Mouse (Mus musculus): ENCODE data around the gene Babam1. TPM values are rescaled to one million over a fixed set of nuclear protein-coding genes. Genes with fewer than 3 reads are reported as not detected.
A peak's percentile ranks its signal among the peaks of the same experiment; 100 is the strongest.

Gene Babam1
- 96.0 and 96.1 TPM in 2 replicates for polyA plus RNA-seq (2015; fragmentation: Nextera tagmentation; extraction: Ambion mirVana)

DNA sequence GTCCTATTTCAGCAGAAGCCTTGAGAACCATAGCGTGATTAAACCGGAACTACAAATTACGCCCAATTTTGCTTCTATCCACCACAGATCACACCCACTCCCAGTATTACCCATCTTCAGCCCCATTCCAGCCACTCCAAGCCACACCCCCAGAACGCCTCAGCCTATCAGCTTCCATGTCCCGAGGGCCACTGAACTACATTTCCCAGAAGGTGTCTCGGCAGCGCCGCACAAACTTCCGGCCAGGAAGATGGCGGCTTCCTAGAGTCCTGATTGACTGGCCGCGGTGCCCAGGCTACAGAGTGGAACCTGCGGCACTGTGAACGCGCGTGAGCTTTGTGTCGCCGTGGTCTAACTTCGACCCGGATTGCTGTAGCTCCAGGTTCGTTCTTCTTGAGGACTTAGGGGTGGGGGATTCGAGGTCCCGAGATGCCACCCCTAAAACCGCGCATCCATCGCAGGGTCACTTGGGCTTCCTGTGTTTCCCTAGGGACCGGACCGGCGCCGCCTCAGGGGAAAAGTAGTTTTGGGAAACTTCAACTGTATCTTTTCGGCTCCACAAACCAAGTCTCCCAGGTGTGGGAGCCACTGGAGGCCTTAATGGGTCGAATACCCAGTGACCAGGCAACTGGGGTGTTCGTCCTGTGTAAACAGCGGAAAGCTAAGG is at the start of gene Babam1:
Gene Babam1, plus strand, starts transcription at position 223 of the 667 bp plus-strand sequence.
- Histone ChIP-seq H3K9me3 (replicated peaks) (no peaks in the 10 kb centered on the region), H3K4me2 (peak within 1 kb of the TSS; percentile 92), H3K27me3 (replicated peaks) (no peaks in the 10 kb centered on the region), H3K36me3 (peaks cover 8% of the 10 kb centered on the region), H3K4me3 (replicated peaks) (peak within 1 kb of the TSS; percentile 75), H3K27ac (replicated peaks) (peak within 1 kb of the TSS; percentile 81), H3K9ac (replicated peaks) (peak within 1 kb of the TSS; percentile 52), H3K4me1 (peaks cover 14% of the 10 kb centered on the region)
- under 1% methylated on average over 34 of the region's 34 CpGs for WGBS
- ATAC-seq (ENCODE audit: low FRiP score): peak; percentile 98

DNA sequence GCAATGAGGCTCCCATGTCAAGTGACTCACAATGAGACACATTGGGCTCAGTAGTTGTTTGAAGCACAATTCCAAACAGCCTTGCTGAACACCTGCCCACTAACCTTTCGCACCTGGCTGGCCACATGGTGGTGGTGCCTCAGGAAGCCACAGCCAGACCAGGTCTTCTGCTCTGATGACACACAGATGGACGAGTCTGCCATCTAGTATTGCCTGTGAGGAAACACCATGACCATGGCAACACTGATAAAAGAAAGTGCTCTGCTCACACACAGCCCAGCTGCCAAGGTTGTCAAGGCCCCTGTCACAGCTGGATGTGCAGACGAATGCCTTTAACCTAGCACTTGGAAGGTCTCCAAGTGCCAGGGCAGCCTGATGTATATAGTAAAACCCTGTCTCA is 45.5 kb upstream of the Babam1 start:
- Histone ChIP-seq H3K9ac (replicated peaks) (no peak overlapping the region), H3K4me3 (replicated peaks) (no peak overlapping the region), H3K27me3 (replicated peaks) (no peaks in the 10 kb centered on the region), H3K4me2 (no peak overlapping the region), H3K9me3 (replicated peaks) (no peaks in the 10 kb centered on the region), H3K36me3 (peaks cover 95% of the 10 kb centered on the region), H3K4me1 (no peaks in the 10 kb centered on the region), H3K27ac (replicated peaks) (no peak overlapping the region)
- 73% methylated on average over 3 of the region's 3 CpGs for WGBS
- ATAC-seq (ENCODE audit: low FRiP score): no peak

DNA sequence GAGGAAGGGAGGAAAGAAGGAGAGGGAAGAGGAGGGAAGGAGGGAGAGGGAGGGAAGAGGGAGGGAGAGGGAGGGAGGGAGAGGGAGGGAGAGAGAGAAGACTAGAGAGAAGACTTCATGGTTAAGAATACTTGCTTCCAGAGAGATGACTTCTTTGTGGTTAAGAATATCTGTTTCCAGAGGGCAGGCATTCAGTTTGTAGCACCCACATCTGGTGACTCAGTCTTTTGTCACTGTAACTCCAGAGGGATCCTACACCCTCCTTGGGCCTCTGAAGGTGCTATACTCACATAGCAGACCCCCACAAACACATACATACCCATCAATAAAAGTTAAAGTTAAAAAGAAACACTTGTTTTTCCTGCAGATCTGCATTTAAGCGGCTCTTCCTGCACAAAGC is 45.1 kb upstream of the Babam1 start:
- no peaks in the 10 kb centered on the region for H3K4me1 ChIP-seq
- no peak for ATAC-seq (ENCODE audit: low FRiP score)
- WGBS: 97% methylated on average over 1 of the region's 1 CpGs

DNA sequence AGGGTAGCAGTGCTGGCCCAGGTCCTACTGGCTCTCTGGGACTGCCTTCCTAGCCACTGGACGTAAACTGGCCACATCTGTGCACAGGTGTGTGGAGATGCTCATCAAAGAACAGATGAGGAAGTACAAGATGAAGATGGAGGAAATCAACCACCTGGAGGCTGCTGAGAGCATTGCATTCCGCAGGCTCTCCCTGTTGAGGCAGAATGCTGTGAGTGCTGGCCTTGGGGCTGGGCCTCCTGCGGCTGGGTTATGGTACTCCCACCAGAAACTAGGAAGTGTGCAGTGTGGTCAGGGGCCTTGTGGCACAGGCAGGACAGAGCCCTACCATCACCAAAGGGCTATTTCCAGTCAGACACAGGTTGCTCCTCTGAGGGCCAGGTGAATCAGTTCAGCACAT is 38.6 kb upstream of the Babam1 start:
- H3K9ac ChIP-seq (replicated peaks): no peak overlapping the region
- 97% methylated on average over 3 of the region's 3 CpGs for WGBS
- no peak overlapping the region for H3K4me3 ChIP-seq (replicated peaks)
- H3K4me2 ChIP-seq: no peak overlapping the region
- H3K27ac ChIP-seq (replicated peaks): no peak overlapping the region
- ATAC-seq (ENCODE audit: low FRiP score): no peak
- H3K36me3 ChIP-seq: peaks cover 82% of the 10 kb centered on the region
- H3K9me3 ChIP-seq (replicated peaks): no peaks in the 10 kb centered on the region
- no peaks in the 10 kb centered on the region for H3K4me1 ChIP-seq
- H3K27me3 ChIP-seq (replicated peaks): no peaks in the 10 kb centered on the region

More for the DNA sequence above, 45.1 kb upstream of the Babam1 start:
- no peak overlapping the region for H3K4me3 ChIP-seq (replicated peaks)
- H3K4me2 ChIP-seq: no peak overlapping the region
- no peak overlapping the region for H3K27ac ChIP-seq (replicated peaks)
- H3K36me3 ChIP-seq: peaks cover 95% of the 10 kb centered on the region
- H3K9me3 ChIP-seq (replicated peaks): no peaks in the 10 kb centered on the region
- H3K9ac ChIP-seq (replicated peaks): no peak overlapping the region
- no peaks in the 10 kb centered on the region for H3K27me3 ChIP-seq (replicated peaks)

DNA sequence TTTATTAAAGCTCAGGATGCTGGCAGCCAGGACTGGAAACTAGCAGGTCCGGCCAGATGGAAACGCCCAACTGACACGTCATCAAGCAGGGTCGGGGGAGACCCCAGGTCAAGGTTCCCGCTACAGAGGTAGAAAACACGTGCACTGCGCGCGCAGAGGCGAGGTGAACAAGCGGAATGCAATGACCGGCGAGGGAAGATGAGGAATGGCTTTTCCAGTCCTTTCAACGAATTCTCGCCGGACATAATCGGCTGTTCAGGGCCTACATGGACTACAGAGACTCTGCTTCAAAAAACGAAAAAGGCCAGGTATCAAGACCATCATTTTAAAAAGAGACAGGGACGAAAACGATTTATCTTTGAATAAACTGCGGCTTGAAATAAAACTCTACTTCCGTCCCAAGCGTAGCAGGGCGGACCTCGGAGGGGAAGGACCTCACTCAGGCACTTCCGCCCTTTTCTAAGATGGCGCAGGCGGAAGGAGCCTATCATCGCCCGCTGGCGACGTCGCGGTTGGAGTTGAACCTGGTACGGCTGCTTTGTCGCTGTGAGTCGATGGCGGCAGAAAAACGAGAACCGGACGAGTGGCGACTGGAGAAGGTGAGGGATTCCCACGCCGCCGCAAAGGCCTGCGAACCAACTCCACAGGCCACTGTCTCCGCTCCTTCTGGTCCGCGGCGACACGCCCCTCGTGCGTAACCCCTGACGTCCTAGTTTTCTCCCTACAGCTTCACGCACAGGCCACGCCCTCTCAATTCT is 29.7 kb upstream of the Babam1 start, which contains the start of gene Use1:
Gene Use1, plus strand, starts transcription at position 78 of the 758 bp plus-strand sequence.
- H3K27me3 ChIP-seq (replicated peaks): no peaks in the 10 kb centered on the region
- peak within 1 kb of the TSS; percentile 89 for H3K4me2 ChIP-seq
- under 1% methylated on average over 56 of the region's 56 CpGs for WGBS
- ATAC-seq (ENCODE audit: low FRiP score): peak; percentile 83
- H3K4me3 ChIP-seq (replicated peaks): peak within 1 kb of the TSS; percentile 65
- peak within 1 kb of the TSS; percentile 61 for H3K9ac ChIP-seq (replicated peaks)
- H3K27ac ChIP-seq (replicated peaks): peak within 1 kb of the TSS; percentile 98
- H3K9me3 ChIP-seq (replicated peaks): no peaks in the 10 kb centered on the region
- H3K36me3 ChIP-seq: peaks cover 17% of the 10 kb centered on the region
- H3K4me1 ChIP-seq: peaks cover 41% of the 10 kb centered on the region

DNA sequence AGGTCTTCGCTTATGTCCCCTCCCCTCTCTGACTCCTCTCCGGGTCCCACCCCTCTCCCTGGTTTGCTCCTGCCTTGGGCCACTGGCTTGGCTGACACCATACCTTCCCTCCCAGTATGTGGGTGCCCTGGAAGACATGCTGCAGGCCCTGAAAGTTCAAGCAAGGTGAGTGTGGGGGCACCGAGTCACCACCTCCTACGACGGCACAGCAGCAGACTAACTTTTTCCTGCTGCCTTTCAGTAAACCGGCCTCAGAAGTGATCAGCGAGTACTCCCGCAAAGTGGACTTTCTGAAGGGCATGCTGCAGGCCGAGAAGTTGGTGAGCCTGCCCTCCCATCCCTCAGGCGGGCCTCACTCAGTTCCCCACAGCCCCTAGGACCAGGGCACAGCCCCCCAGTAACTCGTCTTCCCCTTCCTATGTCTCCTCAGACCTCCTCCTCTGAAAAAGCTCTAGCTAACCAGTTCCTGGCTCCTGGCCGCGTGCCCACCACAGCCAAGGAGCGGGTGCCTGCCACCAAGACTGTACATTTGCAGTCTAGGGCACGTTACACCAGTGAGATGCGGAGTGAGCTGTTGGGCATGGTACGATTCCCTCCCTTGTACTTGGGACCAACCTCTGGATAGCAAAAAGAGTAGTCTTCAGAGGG is 29.0 kb upstream of the Babam1 start:
- H3K9ac ChIP-seq (replicated peaks): peak overlapping the region; percentile 61

DNA sequence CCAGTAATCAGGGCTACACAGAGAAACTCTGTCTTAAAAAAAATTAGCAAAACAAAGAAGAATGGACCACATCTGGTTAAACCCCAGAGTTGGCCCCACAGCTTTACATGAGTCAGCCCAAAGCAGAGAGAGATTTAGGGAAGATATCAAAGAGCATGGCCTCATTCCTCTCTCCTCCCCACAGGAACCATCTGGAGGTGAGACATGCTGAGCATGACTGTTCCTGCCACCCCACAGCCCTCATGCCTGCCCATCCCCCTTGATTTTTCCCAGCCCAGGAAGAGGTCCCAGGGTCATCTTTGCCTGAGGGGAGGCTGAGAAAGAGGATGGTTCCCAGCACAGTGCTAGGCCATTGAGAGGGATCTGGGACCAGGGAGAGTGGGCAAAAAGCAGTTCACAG is 28.3 kb upstream of the Babam1 start:
- peaks cover 41% of the 10 kb centered on the region for H3K4me1 ChIP-seq
- H3K4me3 ChIP-seq (replicated peaks): peak overlapping the region; percentile 65; the same call in 1 of the 2 replicates
- peak overlapping the region; percentile 89; the same call in 1 of the 2 replicates for H3K4me2 ChIP-seq
- ATAC-seq (ENCODE audit: low FRiP score): no peak
- H3K27me3 ChIP-seq (replicated peaks): no peaks in the 10 kb centered on the region
- peak overlapping the region; percentile 98; the same call in 1 of the 2 replicates for H3K27ac ChIP-seq (replicated peaks)
- peaks cover 17% of the 10 kb centered on the region for H3K36me3 ChIP-seq
- no peak overlapping the region; the same call in 1 of the 2 replicates for H3K9ac ChIP-seq (replicated peaks)
- no peaks in the 10 kb centered on the region for H3K9me3 ChIP-seq (replicated peaks)

More for the DNA sequence above, 29.0 kb upstream of the Babam1 start:
- no peak for ATAC-seq (ENCODE audit: low FRiP score)
- Histone ChIP-seq H3K4me2 (peak overlapping the region; percentile 89), H3K9me3 (replicated peaks) (no peaks in the 10 kb centered on the region), H3K36me3 (peaks cover 17% of the 10 kb centered on the region), H3K4me1 (peaks cover 41% of the 10 kb centered on the region), H3K27me3 (replicated peaks) (no peaks in the 10 kb centered on the region), H3K4me3 (replicated peaks) (peak overlapping the region; percentile 65), H3K27ac (replicated peaks) (peak overlapping the region; percentile 98)
- 51% methylated on average over 17 of the region's 17 CpGs for WGBS

DNA sequence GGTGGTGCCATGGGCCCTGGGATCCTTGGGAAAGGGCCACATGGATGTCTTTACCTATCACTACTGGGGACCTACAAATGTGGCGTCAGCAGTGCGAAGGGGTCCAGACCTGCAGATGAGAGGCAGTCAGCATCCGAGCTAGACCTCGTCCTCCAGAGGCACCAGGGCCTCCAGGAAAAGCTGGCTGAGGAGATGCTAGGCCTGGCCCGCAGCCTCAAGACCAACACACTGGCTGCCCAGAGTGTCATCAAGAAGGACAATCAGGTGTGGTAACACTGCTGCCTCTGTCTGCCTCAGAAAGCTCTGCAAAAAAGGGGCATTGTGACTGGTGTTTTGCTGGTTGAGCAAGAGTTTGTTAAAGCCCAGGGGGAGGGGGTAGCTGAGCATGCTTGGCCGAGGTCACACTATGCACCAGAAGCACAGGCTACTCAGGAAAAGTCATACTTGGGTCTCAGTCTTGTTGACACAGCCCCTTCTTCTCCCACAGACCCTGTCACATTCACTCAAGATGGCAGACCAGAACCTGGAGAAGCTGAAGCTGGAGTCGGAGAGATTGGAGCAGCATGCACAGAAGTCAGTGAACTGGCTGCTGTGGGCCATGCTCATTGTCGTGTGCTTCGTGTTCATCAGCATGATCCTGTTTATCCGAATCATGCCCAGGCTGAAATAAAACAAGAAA is 27.5 kb upstream of the Babam1 start:
- Histone ChIP-seq H3K4me2 (no peak overlapping the region), H3K27ac (replicated peaks) (no peak overlapping the region), H3K27me3 (replicated peaks) (no peaks in the 10 kb centered on the region), H3K4me3 (replicated peaks) (no peak overlapping the region; the same call in 1 of the 2 replicates), H3K4me1 (peaks cover 41% of the 10 kb centered on the region), H3K9me3 (replicated peaks) (no peaks in the 10 kb centered on the region), H3K9ac (replicated peaks) (no peak overlapping the region), H3K36me3 (peaks cover 24% of the 10 kb centered on the region)
- 94% methylated on average over 10 of the region's 10 CpGs for WGBS
- no peak for ATAC-seq (ENCODE audit: low FRiP score)

DNA sequence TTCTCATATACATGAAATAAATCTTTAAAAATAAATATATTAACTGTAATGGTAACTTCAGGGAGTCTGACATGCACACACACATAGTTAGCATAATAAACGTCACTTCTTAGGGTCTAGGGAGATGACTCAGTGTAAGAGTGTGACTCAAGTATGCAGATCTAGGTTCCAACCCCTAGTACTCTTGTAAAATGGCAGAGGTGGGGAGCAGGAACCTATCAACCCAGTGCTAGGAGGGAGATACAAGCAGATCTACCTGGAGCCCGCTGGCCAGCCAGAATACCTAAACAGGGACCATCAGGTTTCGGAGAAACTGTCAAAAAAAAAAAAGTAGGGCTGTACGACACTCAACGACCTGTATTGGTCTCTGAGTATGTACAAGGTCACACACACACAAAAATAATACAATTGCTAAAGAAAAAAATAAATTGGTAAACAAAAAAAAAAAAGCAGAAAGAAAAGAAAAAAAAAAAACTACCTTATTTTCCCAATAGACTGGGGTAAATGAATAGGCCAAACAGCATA is 25.9 kb upstream of the Babam1 start:
- H3K4me1 ChIP-seq: peaks cover 52% of the 10 kb centered on the region
- H3K27ac ChIP-seq (replicated peaks): peak overlapping the region; percentile 93
- peaks cover 30% of the 10 kb centered on the region for H3K36me3 ChIP-seq
- H3K9me3 ChIP-seq (replicated peaks): no peaks in the 10 kb centered on the region
- H3K9ac ChIP-seq (replicated peaks): peak overlapping the region; percentile 72
- 22% methylated on average over 5 of the region's 5 CpGs for WGBS
- no peak for ATAC-seq (ENCODE audit: low FRiP score)
- peak overlapping the region; percentile 87 for H3K4me3 ChIP-seq (replicated peaks)
- no peaks in the 10 kb centered on the region for H3K27me3 ChIP-seq (replicated peaks)
- H3K4me2 ChIP-seq: peak overlapping the region; percentile 62

DNA sequence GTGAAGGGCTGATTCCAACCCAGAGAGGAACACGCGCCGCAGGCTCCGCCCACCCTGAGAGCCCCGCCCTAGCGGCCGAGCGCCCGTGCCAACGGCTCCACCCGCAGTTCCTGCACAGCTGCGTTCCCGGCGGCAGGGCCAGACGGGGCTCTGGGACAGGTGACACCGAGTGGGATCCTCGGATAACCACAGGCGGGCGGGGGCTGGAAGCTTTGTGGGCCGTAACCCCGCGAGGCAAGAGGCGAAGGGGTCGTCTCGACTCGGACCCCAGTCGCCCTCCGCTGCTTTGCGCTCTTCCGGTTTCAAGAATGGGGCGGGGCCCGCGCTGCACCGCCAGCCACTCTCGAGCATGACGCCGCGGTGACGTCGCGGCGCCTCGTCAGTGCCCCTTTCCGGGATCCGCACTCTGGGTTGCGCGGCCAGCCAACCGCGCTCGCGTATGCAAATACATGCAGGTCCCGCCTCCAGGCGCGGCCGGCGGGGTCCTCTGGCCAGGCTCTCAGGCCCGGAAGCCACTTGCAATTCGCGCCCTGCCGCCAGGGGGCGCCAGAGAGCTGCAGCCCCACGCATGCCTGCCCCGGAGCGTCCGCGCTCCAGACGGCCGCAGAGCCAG is 25.3 kb upstream of the Babam1 start, which contains the start of gene Ocel1:
Gene Ocel1, plus strand, starts transcription at position 63 of the 613 bp plus-strand sequence.
- Histone ChIP-seq H3K9ac (replicated peaks) (peak within 1 kb of the TSS; percentile 72), H3K36me3 (peaks cover 30% of the 10 kb centered on the region), H3K27ac (replicated peaks) (peak within 1 kb of the TSS; percentile 93), H3K9me3 (replicated peaks) (no peaks in the 10 kb centered on the region), H3K4me2 (peak within 1 kb of the TSS; percentile 62), H3K4me3 (replicated peaks) (peak within 1 kb of the TSS; percentile 87), H3K4me1 (peaks cover 52% of the 10 kb centered on the region), H3K27me3 (replicated peaks) (no peaks in the 10 kb centered on the region)
- ATAC-seq (ENCODE audit: low FRiP score): peak; percentile 84
- WGBS: 1% methylated on average over 68 of the region's 68 CpGs

Measured in neural tube, embryonic 15.5 days (tissue).